Mouse (Mus musculus) G1E (cell line): Measurements from ENCODE around the gene Aqr. TPM values are rescaled to one million over a fixed set of nuclear protein-coding genes. Genes with fewer than 3 reads are reported as not detected.

Experiments
- ATAC-seq: 2 replicates; pipeline ENCODE4 v1.8.0; 2016; ENCODE audit warnings: mild to moderate bottlenecking; ENCODE audit not compliant: insufficient number of reproducible peaks, poor library complexity, low FRiP score, severe bottlenecking; ENCODE audit errors: extremely low read depth
- DNase-seq: peaks from one replicate; pipeline ENCODE4 v3.0.0; 2012; ENCODE audit warnings: low spot score
- H3K27me3 ChIP-seq: 2 replicates; pipeline ENCODE4 v1.6.1; 2012; ENCODE audit warnings: mild to moderate bottlenecking, low read length, inconsistent platforms; ENCODE audit not compliant: insufficient read depth
- H3K36me3 ChIP-seq: replicated peaks from 2 replicates; pipeline ENCODE3; 2012; ENCODE audit warnings: mild to moderate bottlenecking, inconsistent platforms
- H3K4me1 ChIP-seq: 2 replicates; pipeline ENCODE4 v1.6.1; 2012; ENCODE audit warnings: low read depth, low read length, inconsistent platforms, mixed read lengths; ENCODE audit not compliant: insufficient read depth
- H3K4me3 ChIP-seq: 2 replicates; pipeline ENCODE4 v1.5.1; 2012; ENCODE audit warnings: low read depth, mild to moderate bottlenecking, inconsistent platforms, low read length, moderate library complexity, mixed read lengths
- H3K9me3 ChIP-seq: replicated peaks from 2 replicates; pipeline ENCODE4 v1.6.1; 2012; ENCODE audit warnings: inconsistent platforms
- CTCF ChIP-seq: IDR thresholded peaks from 2 replicates; pipeline ENCODE4 v1.5.1; 2012; ENCODE audit warnings: low read depth, low read length, inconsistent platforms, mixed read lengths
- GATA1 ChIP-seq: IDR thresholded peaks from 2 replicates; pipeline ENCODE4 v1.6.1; 2012; ENCODE audit warnings: borderline replicate concordance, low read length, inconsistent platforms, mixed read lengths
- GATA2 ChIP-seq: IDR thresholded peaks from 2 replicates; pipeline ENCODE4 v1.6.1; 2012; ENCODE audit warnings: low read depth, low read length, inconsistent platforms, borderline replicate concordance
- POLR2AphosphoS5 ChIP-seq: IDR thresholded peaks from 2 replicates; pipeline ENCODE4 v1.6.1; 2012; ENCODE audit warnings: low read depth, low read length, inconsistent platforms; ENCODE audit not compliant: insufficient replicate concordance
- TAL1 ChIP-seq: conservative IDR thresholded peaks from 2 replicates; pipeline ENCODE4 v1.6.1; 2012; ENCODE audit warnings: low read depth, low read length, inconsistent platforms, mixed read lengths
- polyA plus RNA-seq: library from polyadenylated mRNA; stranded (reverse); fragments of >175 nt; gene quantifications from 2 replicates; pipeline ENCODE4 v1.2.3, GENCODE M21; 2012
- total RNA-seq, 2 experiments: library from RNA; stranded (forward) in 1 of 2; stranded (reverse) in 1 of 2; fragments of 200-1000 nt in 1 of 2; fragments of >200 nt in 1 of 2; fragmentation: Nextera tagmentation in 1 of 2; gene quantifications; 2 replicates each; pipeline ENCODE4 v1.2.3; 2014 to 2017

Aqr gene
- total and polyA plus RNA-seq, 3 experiments = 15.3 to 136 (median 107) TPM

- H3K27me3 ChIP-seq = peaks cover 3% of the 10 kb centered on the region; the same call in 1 of the 2 replicates
- TF ChIP-seq CTCF (no peak), GATA2 (no peak), POLR2AphosphoS5 (no peak), GATA1 (no peak), TAL1 (no peak)
- no peaks in the 10 kb centered on the region for H3K36me3 ChIP-seq
- ATAC-seq (no peak), DNase-seq (no peak)
- H3K9me3 ChIP-seq = no peaks in the 10 kb centered on the region
- no peaks in the 10 kb centered on the region for H3K4me1 ChIP-seq
- H3K4me3 ChIP-seq = no peak within 1 kb of the TSS
These were observed 14.2 kb upstream of the Aqr start, which contains the start of gene Zfp770 for GRCm38 (mm10) chr2:114200932-114201559. Gene Zfp770, minus strand, starts transcription at chr2:114201469.

GRCm38 (mm10) chr2:114196421-114196820 is 9.6 kb upstream of the Aqr start:
- no peak for TF ChIP-seq CTCF
- Histone ChIP-seq H3K36me3 (no peaks in the 10 kb centered on the region), H3K4me1 (no peaks in the 10 kb centered on the region), H3K9me3 (no peaks in the 10 kb centered on the region), H3K4me3 (no peak overlapping the region), H3K27me3 (peaks cover 3% of the 10 kb centered on the region; the same call in 1 of the 2 replicates)
- DNase-seq = no peak
- no peak for ATAC-seq

- TF ChIP-seq CTCF (no peak), GATA2 (no peak), POLR2AphosphoS5 (no peak), TAL1 (no peak), GATA1 (no peak)
These were observed 8.8 kb downstream of the Aqr start for GRCm38 (mm10) chr2:114177802-114178733.

GRCm38 (mm10) chr2:114174651-114175484 is 12.0 kb downstream of the Aqr start:
- no peaks in the 10 kb centered on the region for H3K27me3 ChIP-seq
- ATAC-seq = peak; percentile 93
- H3K36me3 ChIP-seq = peaks cover 23% of the 10 kb centered on the region
- TF ChIP-seq POLR2AphosphoS5 = no peak
- TF ChIP-seq CTCF = peak; percentile 41
- TF ChIP-seq GATA2 = no peak
- no peak for TF ChIP-seq TAL1
- DNase-seq = peak; percentile 79
- H3K4me3 ChIP-seq = peak overlapping the region; percentile 91
- H3K4me1 ChIP-seq = peaks cover 20% of the 10 kb centered on the region
- H3K9me3 ChIP-seq = no peaks in the 10 kb centered on the region

More at GRCm38 (mm10) chr2:114177802-114178733, 8.8 kb downstream of the Aqr start:
- Histone ChIP-seq H3K27me3 (no peaks in the 10 kb centered on the region), H3K4me1 (peaks cover 10% of the 10 kb centered on the region), H3K9me3 (no peaks in the 10 kb centered on the region), H3K4me3 (no peak overlapping the region), H3K36me3 (no peaks in the 10 kb centered on the region)
- no peak for DNase-seq
- no peak for ATAC-seq

- H3K4me3 ChIP-seq = no peak overlapping the region; the same call in 1 of the 2 replicates
- no peak for DNase-seq
- H3K36me3 ChIP-seq = peaks cover 33% of the 10 kb centered on the region
- peaks cover 20% of the 10 kb centered on the region for H3K4me1 ChIP-seq
- ATAC-seq = no peak
- H3K9me3 ChIP-seq = no peaks in the 10 kb centered on the region
- TF ChIP-seq GATA2 = no peak
- no peak for TF ChIP-seq POLR2AphosphoS5
- no peak for TF ChIP-seq GATA1
- no peak for TF ChIP-seq CTCF
- no peak for TF ChIP-seq TAL1
- H3K27me3 ChIP-seq = no peaks in the 10 kb centered on the region
These were observed 13.6 kb downstream of the Aqr start for GRCm38 (mm10) chr2:114173248-114173647.
